Mouse (Mus musculus) heart, postnatal 0 days (tissue): ENCODE measurements around the gene Rasgrf2.

Experiments
- CTCF ChIP-seq: IDR thresholded peaks from 2 replicates; pipeline ENCODE4 v1.5.1; 2016; ENCODE audit warnings: antibody characterized with exemption, control low read depth, low read depth
- EP300 ChIP-seq: IDR thresholded peaks from 2 replicates; pipeline ENCODE4 v1.6.1; 2016; ENCODE audit warnings: antibody characterized with exemption, low read depth

- TF ChIP-seq EP300 (no peak), CTCF (no peak)
Measured at GRCm38 (mm10) chr13:92068651-92069050, 62.8 kb downstream of the Rasgrf2 start.
